Mouse (Mus musculus) neural tube, embryonic 11.5 days (tissue): ENCODE results near the gene Ap4e1. TPM values are rescaled to one million over a fixed set of nuclear protein-coding genes. Genes with fewer than 3 reads are reported as not detected.

Experiments
- ATAC-seq: fragments of 200-750 bp; cut with Nextera tagmentation; 2 replicates; pipeline ENCODE4 v1.8.0; 2017; ENCODE audit warnings: moderate number of reproducible peaks, mild to moderate bottlenecking, moderate TSS enrichment, moderate library complexity; ENCODE audit not compliant: insufficient read depth, low FRiP score, low TSS enrichment
- DNase-seq: peaks from one replicate; pipeline ENCODE4 v3.0.0-alpha.2; 2015; ENCODE audit warnings: low spot score
- H3K27ac ChIP-seq: fragments of 300-500 bp; sonication (generic); 2 replicates; pipeline ENCODE4 v1.5.1; 2014; ENCODE audit warnings: low read depth, mild to moderate bottlenecking, low read length
- H3K27me3 ChIP-seq: fragments of 300-500 bp; sonication (generic); 2 replicates; pipeline ENCODE4 v1.6.1; 2014; ENCODE audit warnings: mild to moderate bottlenecking, low read length, mixed read lengths; ENCODE audit not compliant: control insufficient read depth, insufficient read depth
- H3K36me3 ChIP-seq: fragments of 300-500 bp; sonication (generic); 2 replicates; pipeline ENCODE4 v1.6.1; 2014; ENCODE audit warnings: mild to moderate bottlenecking, low read length, moderate library complexity, mixed read lengths; ENCODE audit not compliant: control insufficient read depth, insufficient read depth
- H3K4me1 ChIP-seq: fragments of 300-500 bp; sonication (generic); 2 replicates; pipeline ENCODE4 v1.6.1; 2014; ENCODE audit warnings: low read length, mixed read lengths; ENCODE audit not compliant: control insufficient read depth, insufficient read depth
- H3K4me2 ChIP-seq: fragments of 300-500 bp; sonication (generic); 2 replicates; pipeline ENCODE4 v1.6.1; 2014; ENCODE audit warnings: low read depth, mild to moderate bottlenecking, moderate library complexity
- H3K4me3 ChIP-seq: fragments of 300-500 bp; sonication (generic); 2 replicates; pipeline ENCODE4 v1.5.1; 2014; ENCODE audit warnings: low read depth, low read length
- H3K9ac ChIP-seq: fragments of 300-500 bp; sonication (generic); 2 replicates; pipeline ENCODE4 v1.6.1; 2014; ENCODE audit warnings: mild to moderate bottlenecking, low read length
- H3K9me3 ChIP-seq: fragments of 300-500 bp; sonication (generic); 2 replicates; pipeline ENCODE4 v1.6.1; 2016; ENCODE audit warnings: low read length; ENCODE audit not compliant: control insufficient read depth
- WGBS: fragments of 180-500 bp; shearing (Covaris S2); extraction: QIAGEN DNeasy Blood & Tissue Kit; methylation state at CpG from one replicate; pipeline ENCODE4 v1.1.7; 2014; 5-methylcytosine and 5-hydroxymethylcytosine counted together
- polyA plus RNA-seq: library from polyadenylated mRNA; unstranded; fragments of >200 nt; fragmentation: Nextera tagmentation; extraction: Ambion mirVana; gene quantifications from 2 replicates; pipeline ENCODE4 v1.2.1, GENCODE M21; 2014

Ap4e1 gene
- polyA plus RNA-seq = 9.0 and 10.7 TPM in 2 replicates

DNA sequence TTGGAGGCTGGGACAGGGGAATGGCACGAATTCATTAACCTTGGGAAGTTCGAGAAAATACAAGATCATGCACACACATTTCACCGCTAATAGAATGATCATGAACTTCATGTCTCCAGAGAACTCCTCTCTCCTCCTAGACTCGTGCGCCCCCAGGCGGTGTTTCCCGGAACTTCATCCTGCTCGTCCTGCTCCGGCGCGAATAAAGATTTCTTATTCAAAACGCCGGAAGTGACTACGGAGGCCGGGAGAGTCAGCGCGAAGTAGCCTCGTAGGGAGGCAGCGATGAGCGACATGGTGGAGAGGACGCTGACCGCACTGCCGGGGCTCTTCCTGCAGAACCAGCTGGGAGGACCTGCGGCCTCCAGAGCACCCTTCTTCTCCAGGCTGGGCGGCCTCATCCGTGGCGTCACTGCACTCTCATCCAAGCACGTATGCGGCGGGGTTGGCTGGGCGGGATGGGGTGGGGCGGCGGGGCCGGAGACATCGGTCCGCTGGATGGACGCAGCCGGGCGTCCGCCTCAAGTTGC is at the start of gene Ap4e1:
Gene Ap4e1, plus strand, starts transcription at position 249 of the 530 bp plus-strand sequence.
- ATAC-seq (peak; percentile 83), DNase-seq (peak; percentile 98)
- Histone ChIP-seq H3K27me3 (no peaks in the 10 kb centered on the region), H3K36me3 (0 out of 2 replicates have a peak, but pooled peaks cover 2% of the 10 kb centered on the region), H3K27ac (no peak within 1 kb of the TSS), H3K4me2 (peak within 1 kb of the TSS; percentile 66), H3K4me3 (peak within 1 kb of the TSS; percentile 85), H3K4me1 (no peaks in the 10 kb centered on the region), H3K9ac (peak within 1 kb of the TSS; percentile 83), H3K9me3 (no peaks in the 10 kb centered on the region)
- WGBS = 1% methylated on average over 40 of the region's 40 CpGs

DNA sequence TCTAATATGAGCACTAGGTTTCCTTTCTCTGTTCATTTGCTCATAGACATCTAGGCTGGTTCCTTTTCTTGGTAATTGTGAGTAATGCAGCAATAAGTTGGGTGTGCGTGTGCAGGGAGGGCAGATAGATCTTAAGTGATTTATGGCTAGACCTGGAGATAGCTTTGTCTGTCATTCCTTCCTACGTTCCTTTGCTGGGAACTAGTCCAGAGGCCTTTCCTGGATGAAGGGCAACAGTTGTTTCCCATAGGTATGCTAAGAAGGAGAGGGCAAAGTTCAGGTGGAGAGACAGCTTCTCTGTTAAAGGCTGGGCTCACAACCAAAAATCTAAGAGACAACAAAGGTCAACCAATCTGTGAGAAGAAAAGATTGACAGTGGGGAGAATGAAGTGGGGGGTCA is 46.8 kb upstream of the Ap4e1 start:
- WGBS = 83% methylated on average over 2 of the region's 2 CpGs
- no peak for DNase-seq
- no peak for ATAC-seq
- Histone ChIP-seq H3K9me3 (no peaks in the 10 kb centered on the region), H3K36me3 (no peaks in the 10 kb centered on the region), H3K27me3 (no peaks in the 10 kb centered on the region), H3K4me3 (no peak overlapping the region), H3K27ac (no peak overlapping the region), H3K4me1 (no peaks in the 10 kb centered on the region), H3K4me2 (no peak overlapping the region), H3K9ac (no peak overlapping the region)

DNA sequence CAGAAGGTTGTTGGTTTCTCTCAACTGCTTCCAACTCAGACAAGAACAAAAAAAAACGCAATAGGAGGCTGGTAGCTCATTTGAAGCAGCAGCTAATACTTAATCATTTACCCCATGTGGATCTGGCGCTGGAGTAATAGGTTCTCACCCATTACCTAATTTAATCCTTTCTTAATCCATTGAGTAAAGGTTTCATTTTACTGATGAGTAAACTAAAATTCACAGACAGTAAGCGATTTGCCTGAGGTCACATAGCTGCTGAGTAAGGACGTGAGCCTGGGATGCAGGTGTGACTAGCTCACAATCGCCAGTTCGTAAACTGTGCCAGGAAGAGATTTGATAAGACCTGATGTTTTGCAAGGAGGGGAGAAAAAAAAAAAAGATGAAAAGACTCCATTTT is 31.1 kb upstream of the Ap4e1 start:
- Histone ChIP-seq H3K4me1 (no peaks in the 10 kb centered on the region), H3K4me2 (no peak overlapping the region), H3K27ac (no peak overlapping the region), H3K36me3 (no peaks in the 10 kb centered on the region), H3K9ac (no peak overlapping the region), H3K9me3 (no peaks in the 10 kb centered on the region), H3K27me3 (no peaks in the 10 kb centered on the region), H3K4me3 (no peak overlapping the region)
- ATAC-seq (no peak), DNase-seq (no peak)
- WGBS = 83% methylated on average over 6 of the region's 6 CpGs

DNA sequence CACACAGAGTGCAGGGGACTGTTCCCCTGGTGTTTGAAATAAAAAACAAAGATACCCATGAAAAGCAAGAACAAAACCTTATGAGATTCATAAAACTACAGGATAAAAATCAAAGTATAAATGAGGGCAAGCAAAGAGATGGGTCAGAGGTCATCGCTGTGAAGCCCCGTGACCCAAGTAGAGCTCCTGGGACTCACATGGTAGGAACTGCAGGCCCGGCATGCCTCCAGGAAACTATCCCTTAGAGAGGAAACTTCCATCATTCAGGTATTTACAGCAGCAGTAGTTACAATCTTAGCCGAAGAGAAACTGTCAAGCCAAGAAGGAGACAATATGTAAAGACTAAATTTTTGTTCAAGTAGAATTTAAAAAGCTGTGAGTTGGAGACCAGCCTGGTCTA is 25.3 kb upstream of the Ap4e1 start:
- no peak for ATAC-seq
- H3K27ac ChIP-seq = no peak overlapping the region
- no peak overlapping the region for H3K4me3 ChIP-seq

GRCm38 (mm10) chr2:126989919-126990318 is 18.6 kb upstream of the Ap4e1 start:
- no peaks in the 10 kb centered on the region for H3K4me1 ChIP-seq
- H3K4me3 ChIP-seq = no peak overlapping the region
- no peak overlapping the region for H3K4me2 ChIP-seq
- WGBS = 84% methylated on average over 6 of the region's 6 CpGs
- no peak for ATAC-seq
- H3K27me3 ChIP-seq = no peaks in the 10 kb centered on the region
- H3K27ac ChIP-seq = no peak overlapping the region
- H3K36me3 ChIP-seq = no peaks in the 10 kb centered on the region
- no peak overlapping the region for H3K9ac ChIP-seq
- H3K9me3 ChIP-seq = no peaks in the 10 kb centered on the region
- no peak for DNase-seq

More for the DNA sequence above, 25.3 kb upstream of the Ap4e1 start:
- Histone ChIP-seq H3K4me2 (no peak overlapping the region), H3K36me3 (no peaks in the 10 kb centered on the region), H3K4me1 (no peaks in the 10 kb centered on the region), H3K9ac (no peak overlapping the region), H3K9me3 (no peaks in the 10 kb centered on the region), H3K27me3 (no peaks in the 10 kb centered on the region)
- 81% methylated on average over 4 of the region's 4 CpGs for WGBS
- no peak for DNase-seq

DNA sequence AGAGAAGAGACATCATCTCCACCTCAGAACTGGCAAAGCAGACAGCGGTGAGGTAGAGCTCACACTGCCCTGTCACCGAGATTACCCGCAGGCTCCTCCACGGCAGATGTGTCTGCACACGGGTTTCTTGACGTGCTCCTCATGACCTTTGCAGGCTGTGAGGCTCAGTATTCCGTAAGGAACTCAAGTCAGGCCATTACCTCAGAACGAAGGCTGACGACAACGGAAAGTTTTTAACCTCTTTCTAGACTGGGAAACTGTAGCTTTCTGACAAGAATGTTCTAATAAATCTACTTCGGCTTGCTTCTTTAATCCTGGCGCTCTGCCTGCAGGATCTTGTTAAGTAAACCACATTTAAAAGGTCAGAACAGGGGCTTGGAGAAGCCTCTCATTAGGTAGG is 15.8 kb upstream of the Ap4e1 start:
- H3K9me3 ChIP-seq = no peaks in the 10 kb centered on the region
- DNase-seq = no peak
- H3K4me3 ChIP-seq = no peak overlapping the region
- H3K36me3 ChIP-seq = no peaks in the 10 kb centered on the region
- no peak overlapping the region for H3K9ac ChIP-seq
- H3K4me1 ChIP-seq = no peaks in the 10 kb centered on the region
- no peak for ATAC-seq
- WGBS = 72% methylated on average over 12 of the region's 12 CpGs
- H3K27ac ChIP-seq = no peak overlapping the region
- H3K4me2 ChIP-seq = no peak overlapping the region
- no peaks in the 10 kb centered on the region for H3K27me3 ChIP-seq

- 80% methylated on average over 6 of the region's 6 CpGs for WGBS
Observed at GRCm38 (mm10) chr2:126994384-126995166, 13.9 kb upstream of the Ap4e1 start.

GRCm38 (mm10) chr2:126996737-126997136 is 11.8 kb upstream of the Ap4e1 start:
- Histone ChIP-seq H3K36me3 (no peaks in the 10 kb centered on the region), H3K27ac (no peak overlapping the region), H3K4me3 (no peak overlapping the region), H3K4me2 (no peak overlapping the region), H3K9ac (no peak overlapping the region), H3K4me1 (no peaks in the 10 kb centered on the region), H3K27me3 (no peaks in the 10 kb centered on the region), H3K9me3 (no peaks in the 10 kb centered on the region)
- DNase-seq = no peak
- no peak for ATAC-seq
- WGBS = 32% methylated on average over 5 of the region's 5 CpGs

More at GRCm38 (mm10) chr2:126994384-126995166, 13.9 kb upstream of the Ap4e1 start:
- ATAC-seq (no peak), DNase-seq (no peak)
- Histone ChIP-seq H3K4me2 (no peak overlapping the region), H3K36me3 (no peaks in the 10 kb centered on the region), H3K27me3 (no peaks in the 10 kb centered on the region), H3K4me1 (no peaks in the 10 kb centered on the region), H3K9ac (no peak overlapping the region), H3K27ac (no peak overlapping the region), H3K4me3 (no peak overlapping the region), H3K9me3 (no peaks in the 10 kb centered on the region)

GRCm38 (mm10) chr2:126998219-126998618 is 10.3 kb upstream of the Ap4e1 start:
- Histone ChIP-seq H3K4me2 (no peak overlapping the region), H3K9me3 (no peaks in the 10 kb centered on the region), H3K4me3 (no peak overlapping the region), H3K9ac (no peak overlapping the region), H3K27ac (no peak overlapping the region), H3K27me3 (no peaks in the 10 kb centered on the region), H3K4me1 (no peaks in the 10 kb centered on the region), H3K36me3 (no peaks in the 10 kb centered on the region)
- DNase-seq = no peak
- WGBS = 71% methylated on average over 7 of the region's 7 CpGs
- no peak for ATAC-seq
